Mouse (Mus musculus) left cerebral cortex, adult 8-10 months (tissue): ENCODE measurements around the gene Pgap2. TPM values are rescaled to one million over a fixed set of nuclear protein-coding genes. Genes with fewer than 3 reads are reported as not detected.
A peak's percentile ranks its signal among the peaks of the same experiment; 100 is the strongest.

Experiments
- DNase-seq, 2 experiments: peaks; one replicate each; pipeline ENCODE4 v3.0.0; 2022; ENCODE audit warnings: low spot score in 2 of 2
- total RNA-seq, 4 experiments: library from RNA; stranded (reverse); gene quantifications; 2 replicates each; pipeline ENCODE4 v1.2.4; 2022

Pgap2 gene
- total RNA-seq = 10 to 100 TPM; 23.7 to 28.9 (median 25.5) TPM

DNA sequence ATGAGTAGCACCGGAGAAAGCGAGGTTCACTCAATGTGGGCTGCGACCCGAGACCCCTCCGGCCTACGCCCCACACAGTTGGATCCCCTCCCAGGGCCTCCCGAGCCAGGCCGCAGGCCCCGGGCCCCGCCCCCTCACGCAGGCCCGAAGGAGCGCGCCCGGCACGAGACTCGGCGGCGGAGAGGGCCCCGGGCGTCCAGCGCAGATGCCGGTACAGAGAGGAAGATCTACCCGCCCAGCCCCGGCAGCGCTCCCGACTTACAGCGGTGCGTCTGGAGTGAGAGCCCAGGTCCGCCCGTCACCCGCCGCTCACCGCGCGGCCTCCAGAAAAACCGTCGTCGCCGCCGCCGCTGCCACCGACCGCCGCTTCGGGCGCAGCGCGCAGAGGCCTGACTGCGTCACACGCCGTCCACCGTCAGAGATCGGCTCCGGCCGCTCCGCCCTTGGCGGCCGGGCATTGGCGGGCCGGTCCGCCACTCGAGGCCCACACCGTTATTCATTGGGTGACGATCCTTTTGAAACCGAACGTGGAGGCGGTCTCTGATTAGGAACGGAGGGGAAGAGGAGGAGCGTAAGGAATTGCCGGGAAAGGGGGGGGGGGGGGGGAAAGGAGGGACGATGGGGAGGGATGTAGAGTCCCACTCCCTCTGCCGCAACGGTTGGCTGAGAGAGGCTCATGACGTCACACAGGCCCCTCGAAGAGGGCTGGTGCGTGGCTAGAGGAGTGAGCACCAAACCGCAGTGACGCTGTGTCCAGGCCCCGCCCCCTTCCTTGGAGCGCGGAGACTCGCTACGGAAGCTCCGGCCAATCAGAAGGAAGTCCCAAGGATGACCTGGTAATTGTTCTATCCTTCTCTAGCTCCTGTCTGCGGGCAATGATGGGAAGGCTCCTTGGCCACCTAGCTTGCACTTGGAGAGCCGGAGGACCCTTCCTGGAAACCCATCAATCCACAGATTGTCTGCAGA lies at the start of gene Pgap2, which contains the start of gene Nup98:
TSS of gene Pgap2 (plus strand) at position 453 of the 966 bp plus-strand sequence.
TSS of gene Nup98 (minus strand) at position 421 of the 966 bp plus-strand sequence.
- peak; percentile 95 to 99 for DNase-seq

DNA sequence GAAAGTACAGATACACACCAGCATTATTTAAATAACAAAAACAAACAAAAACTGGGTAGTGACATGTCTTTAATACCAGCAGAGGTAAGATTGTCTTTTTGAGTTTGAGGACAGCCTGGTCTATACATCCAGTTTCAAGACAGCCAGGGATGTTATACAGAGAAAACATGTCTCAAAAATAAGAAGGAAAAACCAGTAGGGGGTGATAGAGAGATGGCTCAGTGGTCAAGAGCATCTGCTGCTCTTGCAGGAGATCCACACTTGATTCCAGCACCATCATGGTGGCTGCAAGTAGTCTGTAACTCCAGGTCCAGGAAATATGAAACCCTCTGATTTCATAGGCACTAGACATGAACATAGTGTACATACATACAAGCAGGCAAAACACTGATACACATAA lies 39.7 kb upstream of the Pgap2 start:
- DNase-seq = no peak

DNA sequence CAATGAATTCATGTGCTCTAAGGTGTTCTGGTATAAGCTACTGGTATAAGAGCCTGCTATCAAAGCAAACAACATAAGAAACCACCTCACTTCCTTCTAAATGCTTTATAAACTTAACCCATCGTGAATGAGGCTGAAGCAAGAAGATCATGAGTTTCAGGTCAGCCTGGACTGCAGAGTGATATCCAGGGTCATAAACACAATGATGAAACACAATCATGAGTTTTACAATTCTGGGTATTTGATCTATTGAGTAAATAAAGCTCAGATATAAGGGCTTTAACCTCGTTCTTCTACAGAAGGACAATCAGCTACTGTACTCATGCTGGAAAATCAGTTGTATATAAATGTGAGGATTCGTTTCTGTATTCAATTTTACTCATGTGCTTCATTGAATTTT lies 26.2 kb upstream of the Pgap2 start:
- no peak for DNase-seq

DNA sequence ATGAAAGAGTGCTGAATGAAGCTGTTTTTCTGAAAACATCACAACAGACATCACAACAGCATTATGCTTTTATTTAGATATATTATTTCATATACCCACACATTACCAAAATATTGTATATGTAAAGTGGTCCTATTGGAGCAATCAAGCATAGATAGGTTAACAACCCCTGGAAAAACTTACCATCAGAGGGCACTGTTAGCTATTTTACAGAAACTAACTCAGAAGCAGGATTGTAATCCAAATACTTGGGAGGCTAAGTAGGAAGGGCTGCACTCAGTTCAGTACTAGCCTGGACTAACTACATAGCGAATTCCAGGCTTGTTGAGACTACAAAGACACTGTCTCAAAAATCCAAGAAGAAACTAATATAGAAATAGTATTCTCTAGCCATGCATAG lies 17.7 kb upstream of the Pgap2 start:
- no peak for DNase-seq

DNA sequence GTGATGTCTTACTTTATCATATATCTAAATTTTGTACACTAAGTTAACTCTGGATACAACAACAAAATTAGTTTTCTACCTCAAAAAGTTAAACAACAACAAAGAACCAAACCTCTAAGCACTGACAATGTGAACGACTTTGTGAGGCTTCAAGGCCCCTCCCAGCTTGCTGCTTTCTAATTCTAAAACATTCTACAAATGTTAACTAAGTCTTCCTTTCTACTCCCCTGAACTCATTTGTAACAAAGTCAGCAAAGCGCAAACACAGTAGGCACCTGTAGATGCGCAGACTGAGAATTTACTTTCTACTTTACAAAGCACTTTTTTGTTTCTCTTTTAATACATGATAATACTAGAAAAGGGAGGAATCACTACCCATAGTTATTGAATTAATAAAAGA lies 9.4 kb upstream of the Pgap2 start:
- DNase-seq = no peak

DNA sequence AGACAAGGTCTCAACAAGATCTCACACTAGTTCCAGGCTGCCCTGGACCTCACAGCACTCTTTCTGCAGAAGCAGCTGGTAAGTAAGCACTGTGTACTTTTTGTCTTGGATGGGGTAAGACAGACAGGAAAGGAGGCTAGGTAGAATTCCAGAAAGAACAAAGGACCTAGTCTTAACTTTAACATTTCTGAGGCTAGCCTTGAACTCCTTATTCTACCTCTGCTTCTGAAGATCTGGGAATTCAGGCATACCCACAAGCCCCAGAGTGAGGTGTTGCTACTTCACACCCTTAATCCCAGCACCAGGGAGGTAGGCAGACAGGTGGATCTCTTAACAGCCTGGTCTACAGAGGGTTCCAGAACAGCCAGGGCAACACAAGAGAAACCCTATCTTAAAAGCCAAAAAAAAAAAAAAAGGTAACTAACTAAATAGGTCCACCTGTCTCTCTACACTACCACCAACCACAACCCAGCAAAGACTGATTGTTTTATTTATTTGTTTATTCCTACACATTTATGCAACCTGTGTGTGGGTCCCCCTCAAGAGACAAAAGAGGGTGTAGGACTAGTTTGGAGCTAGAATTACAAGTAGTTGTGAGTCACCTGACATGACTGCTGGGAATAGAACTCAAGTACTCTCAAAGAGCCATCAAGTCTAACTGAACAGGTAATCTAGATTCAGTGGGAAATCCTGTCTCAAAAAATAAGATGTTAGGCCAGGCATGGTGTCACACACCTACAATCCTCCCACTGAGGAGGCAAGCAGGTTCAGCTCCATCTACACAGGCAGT lies 8.8 kb upstream of the Pgap2 start:
- DNase-seq = no peak

DNA sequence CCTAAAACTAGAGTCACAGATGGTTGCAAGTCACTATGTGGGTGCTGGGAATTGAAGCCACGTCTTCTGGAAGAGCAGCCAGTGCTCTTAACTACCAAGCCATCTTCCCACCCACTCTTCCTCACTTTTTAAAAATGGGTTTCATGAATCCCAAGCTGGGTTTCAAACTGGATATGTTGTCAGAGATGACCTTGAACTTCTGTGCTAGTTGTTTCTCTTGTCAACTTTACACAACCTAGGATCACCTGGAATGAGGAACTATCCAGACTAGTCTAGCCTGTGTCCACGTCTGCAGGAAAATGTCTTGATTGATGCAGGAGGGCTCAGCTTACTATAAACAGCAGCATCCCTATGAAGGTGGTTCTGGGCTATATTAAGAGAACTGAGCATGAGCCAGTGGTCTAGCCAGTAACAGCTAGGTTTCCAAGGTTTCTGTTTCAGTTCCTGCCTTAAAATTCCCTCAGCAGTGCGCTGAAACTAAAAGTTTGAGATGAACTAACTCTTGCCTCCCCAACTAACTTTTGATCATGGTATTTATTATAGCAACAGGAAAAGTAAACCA lies 5.6 kb upstream of the Pgap2 start:
- DNase-seq = no peak

DNA sequence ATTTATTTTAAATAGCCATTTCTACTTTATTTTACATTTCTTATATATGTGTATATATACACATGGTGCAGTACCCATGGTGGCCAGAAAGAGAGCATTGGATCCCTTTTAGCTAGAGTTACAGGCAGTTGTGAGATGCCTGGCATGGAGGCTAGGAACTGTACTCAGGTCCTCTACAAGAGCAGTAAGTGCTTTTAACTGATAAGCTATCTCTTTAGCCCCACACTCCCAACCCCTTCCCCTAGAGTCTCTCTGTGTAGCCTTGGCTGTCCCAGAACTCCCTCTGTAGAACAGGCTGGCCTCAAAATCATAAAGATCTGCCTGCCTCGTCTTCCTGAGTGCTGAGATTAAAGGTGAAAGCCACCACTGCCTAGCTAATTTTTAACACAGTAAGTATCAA lies 4.4 kb upstream of the Pgap2 start:
- DNase-seq = no peak

DNA sequence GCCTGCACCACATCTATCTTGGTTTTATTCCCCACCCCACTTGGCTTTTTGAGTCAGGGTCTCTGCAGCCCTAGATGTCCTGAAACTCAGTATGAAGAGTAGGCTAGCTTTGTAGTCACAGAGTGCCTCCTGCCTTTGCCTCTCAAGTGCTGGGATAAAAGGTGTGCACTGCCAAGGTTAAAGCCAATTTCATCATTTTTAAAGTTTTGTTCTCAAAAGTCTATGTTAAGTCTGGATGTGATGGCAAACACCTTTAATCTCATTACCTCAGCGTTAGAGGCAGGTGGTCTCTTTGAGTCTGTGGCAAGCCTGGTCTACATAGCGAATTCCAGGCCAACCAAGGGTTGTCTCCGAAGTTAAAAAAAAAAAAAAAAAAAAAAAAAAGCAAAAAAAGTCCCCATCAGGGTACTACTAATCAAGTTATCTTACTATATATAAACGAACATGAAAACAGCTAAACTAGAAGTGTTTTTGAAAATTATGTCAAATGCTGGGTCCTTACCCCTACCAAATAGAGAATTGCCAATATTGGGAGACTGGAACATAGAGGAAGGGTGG lies 1.1 kb upstream of the Pgap2 start:
- DNase-seq = no peak

DNA sequence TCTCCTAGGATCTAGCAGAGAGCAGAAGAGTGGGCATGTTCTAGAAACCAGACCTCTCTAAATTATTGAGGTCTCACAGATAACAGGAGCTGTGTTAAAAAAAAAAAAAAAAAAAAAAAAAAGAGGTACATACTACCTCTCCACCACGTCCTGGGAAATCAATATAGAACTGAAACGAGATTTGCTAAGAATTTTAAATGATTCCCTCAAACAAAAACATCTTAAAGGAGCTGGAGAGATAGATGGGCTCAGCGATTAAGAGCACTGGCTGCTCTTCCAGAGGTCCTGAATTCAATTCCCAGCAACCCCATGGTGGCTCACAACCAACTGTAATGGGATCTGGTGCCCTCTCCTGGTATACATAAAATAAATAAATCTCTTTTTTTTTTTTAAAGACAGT lies 1.1 kb downstream of the Pgap2 start:
- DNase-seq = no peak

DNA sequence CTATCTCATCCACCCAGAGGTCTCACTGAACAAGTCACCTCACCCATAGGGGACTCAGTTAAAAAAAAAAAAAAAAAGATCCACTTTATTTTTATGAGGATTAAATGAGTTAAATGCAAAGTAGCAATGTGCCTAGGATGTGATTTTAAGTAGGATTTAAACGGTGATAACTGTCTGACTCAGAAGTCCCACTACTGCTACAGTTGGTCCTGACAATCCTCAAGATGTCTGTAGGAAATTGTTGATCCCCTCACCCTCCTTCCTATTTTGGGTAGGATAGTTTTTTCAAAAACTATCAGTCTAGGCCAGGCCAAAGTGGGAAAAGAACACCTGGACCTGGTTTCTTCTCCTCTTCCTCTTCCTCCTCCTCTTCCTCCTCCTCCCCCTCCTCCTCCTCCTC lies 11.9 kb downstream of the Pgap2 start:
- no peak for DNase-seq

DNA sequence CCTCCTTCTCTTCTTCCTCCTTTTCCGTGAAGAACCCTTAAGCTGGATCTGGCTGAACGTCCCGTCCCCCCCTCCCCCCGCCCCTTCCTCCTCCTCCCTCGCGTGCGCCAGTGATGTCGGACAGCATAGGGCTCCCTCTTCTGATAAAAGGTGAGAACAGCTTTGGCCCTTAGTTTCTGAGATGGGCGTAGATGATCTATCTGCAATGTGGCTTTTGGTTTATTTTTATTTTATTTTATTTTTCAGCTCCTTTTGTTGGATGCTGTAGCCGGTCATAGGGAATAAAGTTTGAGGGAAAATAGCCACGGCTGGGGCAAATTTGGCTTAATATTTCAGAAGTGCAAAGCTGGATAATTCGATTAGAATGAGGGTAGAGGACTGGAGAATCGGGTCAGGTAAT lies 12.3 kb downstream of the Pgap2 start:
- no peak for DNase-seq

DNA sequence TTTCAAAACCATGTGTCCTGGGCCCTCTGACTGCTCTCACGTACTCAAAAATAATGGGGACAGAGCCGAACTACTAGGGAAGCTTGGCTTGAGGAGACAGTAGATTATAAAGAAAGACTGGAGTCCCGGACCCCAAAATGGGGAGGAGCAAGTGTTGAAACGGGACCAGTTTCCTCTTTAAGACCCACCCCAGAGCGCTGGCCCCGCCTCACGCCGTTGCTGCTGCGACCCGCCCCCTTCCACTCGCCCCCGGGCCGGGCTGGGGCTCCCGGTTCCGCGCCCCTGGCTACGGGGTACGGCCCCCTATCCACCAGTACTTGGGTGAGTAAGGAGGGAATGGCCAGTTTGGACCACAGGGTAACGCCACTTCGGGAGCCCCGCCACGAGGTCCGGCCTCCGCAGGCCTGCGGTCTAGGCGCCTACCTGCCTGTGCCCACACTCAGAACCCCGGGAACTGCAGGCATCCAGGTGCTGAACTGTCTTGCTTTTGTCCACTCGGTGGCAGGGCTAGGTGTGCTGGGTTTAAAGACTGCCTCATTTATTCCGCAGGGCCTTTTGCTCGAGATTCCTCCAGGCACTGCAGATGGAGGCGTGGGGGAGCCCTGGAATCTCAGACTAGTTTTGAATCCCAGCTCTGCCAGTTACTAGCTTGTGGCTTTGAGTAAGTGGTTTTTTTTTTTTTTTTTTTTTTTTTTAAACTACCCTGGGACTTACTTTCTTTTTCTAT lies 13.0 kb downstream of the Pgap2 start:
- DNase-seq = peak in 1 of 2 experiments; percentile 42

DNA sequence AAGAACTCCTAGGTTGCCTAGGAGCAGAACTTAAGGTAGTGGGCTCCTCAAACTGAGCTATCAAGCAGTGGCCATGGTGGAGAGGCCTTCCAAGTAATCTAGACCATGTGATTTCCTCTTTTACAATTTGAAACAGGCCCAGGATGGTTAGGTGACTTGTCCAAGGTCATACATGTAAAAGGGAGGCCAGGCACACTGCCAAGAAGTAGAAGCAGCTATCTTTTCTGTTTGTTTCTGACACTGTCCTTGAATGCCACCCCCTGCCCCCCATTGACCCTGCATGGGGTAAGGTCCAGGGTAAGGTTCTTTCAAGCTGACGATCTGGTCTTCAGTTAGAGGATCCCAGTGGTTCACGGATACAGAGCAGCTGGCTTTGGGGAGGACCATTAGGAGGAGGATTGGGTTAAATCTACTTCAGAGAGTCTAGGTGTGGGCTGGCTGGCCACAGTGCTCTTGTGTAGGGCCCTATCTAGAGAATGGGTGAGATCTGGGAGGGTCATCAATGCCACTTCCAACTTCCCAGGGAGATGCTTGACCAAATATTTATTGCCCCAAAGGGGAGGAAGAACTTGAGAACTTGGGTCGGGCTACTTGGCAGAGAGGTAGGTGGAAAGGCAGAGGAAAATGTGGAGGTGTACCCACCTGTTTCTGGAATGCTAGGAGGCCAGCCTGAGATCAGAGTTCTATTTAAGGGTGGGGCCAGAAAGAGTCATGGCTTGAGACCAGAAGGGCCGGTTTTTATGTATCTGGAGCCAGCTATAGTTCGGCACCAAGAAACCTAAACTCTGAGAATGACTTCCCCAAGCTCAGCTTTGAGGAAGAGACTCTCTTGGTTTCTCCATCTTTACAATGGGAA lies 14.1 kb downstream of the Pgap2 start:
- DNase-seq = no peak

DNA sequence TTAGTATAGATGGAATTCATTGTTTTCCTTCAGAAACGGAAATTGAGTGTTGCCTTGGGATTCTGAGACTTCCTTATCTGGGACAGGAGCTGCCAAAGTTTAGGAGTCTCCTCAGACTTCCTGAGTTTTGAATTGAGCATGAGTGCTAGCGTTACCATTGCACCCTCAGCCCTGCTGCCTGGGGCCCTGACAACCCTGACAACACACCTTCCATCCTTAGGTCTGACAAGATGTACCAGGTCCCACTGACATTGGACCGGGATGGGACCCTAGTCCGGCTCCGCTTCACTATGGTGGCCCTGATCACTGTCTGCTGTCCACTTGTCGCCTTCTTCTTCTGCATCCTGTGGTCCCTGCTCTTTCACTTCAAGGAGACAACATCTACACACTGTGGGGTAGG lies 16.0 kb downstream of the Pgap2 start:
- DNase-seq = no peak

DNA sequence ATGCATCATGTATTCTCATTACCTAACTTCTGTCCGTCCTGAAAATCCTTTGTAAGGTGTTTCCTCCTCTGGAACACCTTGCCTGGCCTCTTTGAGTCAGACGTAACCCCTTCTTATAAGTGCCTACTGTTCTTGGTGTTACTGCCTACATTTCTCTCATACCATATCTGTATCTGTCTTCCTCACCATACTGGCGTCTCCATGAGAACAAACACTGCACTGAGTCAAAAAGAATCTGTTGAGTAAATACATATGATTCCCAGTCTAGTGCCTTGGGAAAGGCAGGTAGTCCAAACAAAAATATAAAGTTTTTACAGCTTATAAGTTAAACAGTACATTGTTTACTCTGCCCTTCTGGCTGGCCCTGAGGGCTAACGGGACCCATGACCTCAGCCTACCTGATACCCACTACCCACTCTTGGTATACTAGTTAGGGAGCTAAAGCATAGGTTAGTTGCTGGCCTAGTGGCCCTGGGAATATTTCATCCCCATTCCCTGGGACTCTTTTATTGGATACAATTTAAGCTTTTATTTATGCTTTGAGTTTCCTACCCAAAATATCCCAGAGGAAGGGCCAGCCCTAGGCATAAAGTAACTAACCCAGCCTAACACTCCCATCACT lies 18.2 kb downstream of the Pgap2 start:
- no peak for DNase-seq

DNA sequence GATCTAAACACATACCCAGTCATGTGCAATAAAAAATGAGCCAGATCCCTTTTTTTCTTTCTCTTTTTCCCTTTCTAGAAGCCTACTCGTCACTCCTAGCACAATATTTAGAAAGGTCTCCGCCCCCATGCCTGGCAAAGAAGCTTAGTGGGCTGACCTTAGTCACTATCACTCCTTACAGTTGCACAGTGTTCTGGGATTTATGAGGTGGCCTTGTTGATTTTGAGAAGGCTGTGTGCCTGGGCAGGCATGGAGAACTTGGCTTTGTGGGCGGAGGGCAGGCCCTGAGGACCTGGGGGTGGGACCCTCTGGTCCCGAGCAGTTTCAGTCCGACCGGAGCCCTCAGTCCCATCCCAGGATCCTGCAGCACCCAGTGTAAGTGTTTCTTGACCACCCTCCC lies 19.8 kb downstream of the Pgap2 start:
- no peak for DNase-seq

DNA sequence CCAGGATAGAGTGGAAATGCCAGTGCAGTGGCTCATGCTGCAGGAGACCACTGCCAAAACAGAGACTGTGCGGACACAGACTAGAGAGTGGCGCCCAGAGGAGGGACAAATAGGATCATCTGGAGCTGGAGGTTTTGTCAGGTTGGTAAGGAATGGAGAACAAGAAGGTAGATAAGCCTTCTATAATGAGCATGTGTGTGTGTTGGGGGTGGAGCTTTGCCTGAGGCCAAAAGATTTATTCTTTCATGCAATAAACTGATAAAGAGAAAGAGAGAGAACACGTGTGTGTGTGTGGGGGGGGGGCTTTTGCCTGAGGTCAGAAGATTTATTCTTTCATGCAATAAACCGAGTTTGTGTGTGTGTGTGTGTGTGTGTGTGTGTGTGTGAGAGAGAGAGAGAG lies 23.1 kb downstream of the Pgap2 start:
- no peak for DNase-seq

DNA sequence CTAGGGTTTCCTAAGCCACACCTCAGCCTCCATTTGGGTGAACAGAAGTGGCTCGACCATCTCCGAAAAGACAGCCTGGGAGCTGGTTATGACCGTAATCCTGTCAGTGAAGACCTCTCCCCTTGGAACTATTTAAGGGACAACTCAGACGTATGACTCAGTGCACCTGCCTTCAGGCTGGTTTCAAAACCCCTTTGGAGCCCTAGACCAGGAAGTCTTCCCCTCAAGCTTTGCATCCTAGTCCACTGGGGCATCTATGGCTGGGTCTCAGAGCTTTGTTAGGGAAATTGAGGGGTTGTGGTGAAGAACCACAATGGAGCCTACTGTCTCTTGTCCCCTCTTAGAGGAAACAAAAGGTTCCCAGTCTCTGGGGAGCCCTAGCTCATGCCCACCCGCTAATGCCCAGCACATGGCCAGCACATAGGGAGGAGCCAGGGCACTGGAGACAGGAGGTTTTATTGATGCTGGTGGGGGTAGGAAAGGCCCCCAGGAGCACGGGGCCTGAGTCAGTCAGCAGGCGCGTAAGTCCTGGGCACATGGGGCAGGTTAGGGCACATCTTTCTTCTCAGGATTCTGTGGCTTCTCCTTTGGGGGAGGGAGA lies 28.8 kb downstream of the Pgap2 start:
- DNase-seq = peak in 1 of 2 experiments; percentile 62
